Mouse (Mus musculus): ENCODE results near the gene Mtch1. TPM values are rescaled to one million over a fixed set of nuclear protein-coding genes. Genes with fewer than 3 reads are reported as not detected.
A peak's percentile ranks its signal among the peaks of the same experiment; 100 is the strongest.
"Not testable (repeated sequence)": the region's sequence is repeated elsewhere in the genome, so short reads cannot be mapped to it uniquely, and the experiment has no call there.

Gene Mtch1
- polyA plus RNA-seq (2015; fragmentation: Nextera tagmentation; extraction: Ambion mirVana): 519 and 548 TPM in 2 replicates

DNA sequence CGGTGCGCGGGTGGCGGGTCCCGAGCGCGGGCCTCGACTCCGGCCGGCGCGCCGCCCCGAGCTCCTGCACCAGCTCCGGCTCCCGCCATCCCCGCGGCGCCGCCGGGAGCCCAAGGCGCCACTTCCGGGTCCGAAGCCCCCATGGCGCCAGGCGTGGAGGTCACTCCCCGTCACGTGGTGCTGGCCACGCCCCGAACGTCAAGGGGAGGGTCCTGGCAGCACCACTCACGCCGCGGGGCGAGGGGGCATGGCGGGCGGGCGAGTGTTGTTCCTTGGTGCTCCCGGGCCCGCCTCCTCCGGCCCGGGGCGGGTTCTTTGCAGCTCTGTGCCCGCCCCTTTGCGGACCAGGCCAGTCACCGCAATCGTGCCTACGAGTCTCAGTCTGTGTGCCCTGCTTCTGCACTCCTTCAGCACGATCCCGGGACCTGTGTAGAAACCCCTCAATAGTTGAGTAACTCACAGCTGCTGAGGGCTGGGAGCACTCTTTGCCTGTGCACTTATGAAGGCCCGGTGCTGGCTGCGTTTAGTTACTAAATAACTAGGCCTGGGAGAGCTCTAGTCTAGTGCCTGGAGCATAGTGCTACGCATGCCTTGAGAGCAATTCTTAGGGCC lies at the start of gene Mtch1:
TSS of gene Mtch1 (minus strand) at position 290 of the 612 bp plus-strand sequence.
- under 1% methylated on average over 53 of the region's 53 CpGs for WGBS
- Histone ChIP-seq H3K27ac (peak within 1 kb of the TSS; percentile 95), H3K27me3 (replicated peaks) (no peaks in the 10 kb centered on the region), H3K4me3 (peak within 1 kb of the TSS; percentile 85), H3K4me1 (peaks cover 26% of the 10 kb centered on the region), H3K4me2 (peak within 1 kb of the TSS; percentile 73), H3K9ac (peak within 1 kb of the TSS; percentile 83), H3K9me3 (no peaks in the 10 kb centered on the region), H3K36me3 (replicated peaks) (peaks cover 3% of the 10 kb centered on the region; the same call in 1 of the 2 replicates)
- peak; percentile 90 for ATAC-seq (replicated peaks)

DNA sequence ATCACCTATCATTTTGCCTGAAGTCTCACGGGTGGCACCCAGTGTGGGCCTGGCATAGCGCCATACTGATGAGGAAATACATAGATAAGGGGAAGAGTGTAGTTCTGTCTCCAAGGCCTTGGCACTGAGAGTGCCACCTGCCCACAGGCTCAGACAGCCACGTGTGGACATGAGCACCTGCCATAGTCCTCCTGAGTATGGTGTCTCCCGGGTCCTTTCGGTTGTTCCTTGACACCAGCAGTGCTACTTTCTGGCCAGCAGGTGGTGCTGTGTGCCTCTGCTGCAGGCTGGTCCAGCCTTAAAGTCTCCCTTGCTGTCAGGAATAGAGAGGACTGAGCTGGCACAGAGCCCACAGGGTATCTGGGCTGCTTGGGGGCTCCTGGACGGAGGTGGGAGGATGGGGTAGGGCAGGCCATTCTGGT lies 49.1 kb upstream of the Mtch1 start:
- peak; percentile 75 for ATAC-seq (replicated peaks)
- WGBS: 17% methylated on average over 6 of the region's 6 CpGs
- no peaks in the 10 kb centered on the region for H3K27me3 ChIP-seq (replicated peaks)

GRCm38 (mm10) chr17:29396056-29396799 lies 48.5 kb upstream of the Mtch1 start:
- Histone ChIP-seq H3K9ac (no peak overlapping the region), H3K27ac (no peak overlapping the region), H3K4me2 (no peak overlapping the region), H3K36me3 (replicated peaks) (no peaks in the 10 kb centered on the region), H3K4me1 (peaks cover 17% of the 10 kb centered on the region), H3K4me3 (no peak overlapping the region), H3K9me3 (no peaks in the 10 kb centered on the region), H3K27me3 (replicated peaks) (no peaks in the 10 kb centered on the region)
- 60% methylated on average over 6 of the region's 6 CpGs for whole genome bisulfite sequencing
- no peak for ATAC-seq (replicated peaks)

More for the DNA sequence above, 49.1 kb upstream of the Mtch1 start:
- peaks cover 17% of the 10 kb centered on the region for H3K4me1 ChIP-seq
- peak overlapping the region; percentile 20; the same call in 1 of the 2 replicates for H3K4me2 ChIP-seq
- no peaks in the 10 kb centered on the region for H3K36me3 ChIP-seq (replicated peaks)
- H3K4me3 ChIP-seq: no peak overlapping the region
- no peaks in the 10 kb centered on the region for H3K9me3 ChIP-seq
- no peak overlapping the region for H3K27ac ChIP-seq
- H3K9ac ChIP-seq: no peak overlapping the region

DNA sequence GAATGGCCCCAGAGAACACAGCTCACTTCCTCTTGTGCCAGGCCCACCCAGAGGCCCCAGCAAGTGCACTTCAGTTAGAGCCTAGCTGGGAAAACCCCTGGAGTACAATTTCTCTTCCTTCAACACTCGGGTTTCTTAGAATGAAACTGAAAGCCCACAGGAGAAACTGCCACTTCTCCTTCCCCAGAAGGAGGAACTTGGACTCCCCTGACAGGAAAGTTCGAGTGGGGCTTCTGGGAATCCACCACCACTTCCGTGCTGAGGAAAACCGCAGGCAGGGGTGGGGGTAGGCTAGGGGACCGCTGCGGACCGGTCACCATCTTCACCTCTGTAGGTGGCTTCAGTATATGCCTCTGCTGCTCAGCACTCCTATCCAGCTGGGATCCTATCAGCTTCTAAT lies 47.6 kb upstream of the Mtch1 start:
- Histone ChIP-seq H3K4me2 (no peak overlapping the region), H3K36me3 (replicated peaks) (no peaks in the 10 kb centered on the region), H3K4me3 (no peak overlapping the region), H3K4me1 (peaks cover 17% of the 10 kb centered on the region), H3K27me3 (replicated peaks) (no peaks in the 10 kb centered on the region), H3K9me3 (no peaks in the 10 kb centered on the region), H3K27ac (no peak overlapping the region), H3K9ac (no peak overlapping the region)
- WGBS: 63% methylated on average over 7 of the region's 7 CpGs
- ATAC-seq (replicated peaks): no peak

DNA sequence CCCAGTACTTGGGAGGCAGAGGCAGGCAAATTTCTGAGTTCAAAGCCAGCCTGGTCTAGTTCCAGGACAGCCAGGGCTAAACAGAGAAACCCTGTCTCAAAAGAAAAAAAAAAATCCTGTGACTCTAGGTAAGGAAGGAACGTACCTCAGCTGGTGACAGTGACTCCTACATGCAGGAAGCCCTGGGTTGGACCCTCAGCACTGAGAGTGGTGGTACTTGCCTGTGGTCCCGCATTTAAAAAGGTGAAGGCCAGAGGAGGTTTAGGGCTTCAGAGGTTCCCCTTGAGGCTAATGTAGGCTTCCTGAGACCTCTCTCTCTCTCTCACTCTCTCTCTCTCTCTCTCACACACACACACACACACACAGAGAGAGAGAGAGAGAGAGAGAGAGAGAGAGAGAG lies 47.0 kb upstream of the Mtch1 start:
- peaks cover 17% of the 10 kb centered on the region for H3K4me1 ChIP-seq
- H3K27ac ChIP-seq; H3K4me3 ChIP-seq; H3K4me2 ChIP-seq; ATAC-seq (replicated peaks); H3K9me3 ChIP-seq; H3K9ac ChIP-seq; H3K27me3 ChIP-seq (replicated peaks); H3K36me3 ChIP-seq (replicated peaks): not testable (repeated sequence)
- WGBS: 76% methylated on average over 2 of the region's 2 CpGs

DNA sequence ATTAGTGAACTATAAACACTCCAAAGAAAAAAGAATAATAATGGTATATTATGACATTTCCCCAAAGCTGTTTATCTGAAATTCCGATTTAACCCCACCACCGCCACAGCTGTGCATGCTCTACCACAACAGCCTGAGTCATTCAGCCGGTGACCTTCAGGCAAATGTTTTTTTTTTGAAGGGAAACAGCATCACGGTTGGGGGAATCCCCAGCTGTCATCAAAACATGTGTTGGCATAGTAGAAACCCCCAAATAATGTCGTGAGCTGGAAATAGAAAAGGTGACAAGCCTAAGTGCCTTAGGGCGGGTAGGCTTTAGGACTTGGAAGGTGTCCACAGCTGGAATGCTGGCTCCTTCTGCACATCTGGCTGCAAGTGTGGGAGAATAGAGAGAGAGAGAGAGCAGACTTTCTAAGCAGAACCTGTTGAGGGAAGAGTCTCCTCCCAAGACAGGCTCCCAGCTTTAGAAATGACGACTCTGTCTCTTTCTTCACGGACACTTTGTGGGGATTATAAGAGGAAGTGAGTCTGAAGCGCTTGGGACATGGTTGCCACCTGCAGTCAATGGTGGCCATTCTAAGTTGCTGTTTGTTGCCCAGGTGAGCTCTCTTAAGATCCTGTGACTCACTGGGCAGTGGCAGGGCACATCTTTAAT lies 46.5 kb upstream of the Mtch1 start:
- WGBS: 67% methylated on average over 9 of the region's 9 CpGs
- no peaks in the 10 kb centered on the region for H3K27me3 ChIP-seq (replicated peaks)
- no peak overlapping the region for H3K4me2 ChIP-seq
- no peaks in the 10 kb centered on the region for H3K36me3 ChIP-seq (replicated peaks)
- no peak overlapping the region for H3K9ac ChIP-seq
- no peaks in the 10 kb centered on the region for H3K9me3 ChIP-seq
- ATAC-seq (replicated peaks): no peak
- peaks cover 17% of the 10 kb centered on the region for H3K4me1 ChIP-seq
- no peak overlapping the region for H3K27ac ChIP-seq
- H3K4me3 ChIP-seq: no peak overlapping the region

- Histone ChIP-seq H3K27ac (no peak overlapping the region), H3K4me1 (peaks cover 14% of the 10 kb centered on the region), H3K9me3 (no peaks in the 10 kb centered on the region), H3K4me2 (no peak overlapping the region), H3K4me3 (no peak overlapping the region), H3K36me3 (replicated peaks) (no peaks in the 10 kb centered on the region), H3K9ac (no peak overlapping the region), H3K27me3 (replicated peaks) (no peaks in the 10 kb centered on the region)
- no peak for ATAC-seq (replicated peaks)
- WGBS: 65% methylated on average over 14 of the region's 14 CpGs
Measured at GRCm38 (mm10) chr17:29393335-29394089, 45.8 kb upstream of the Mtch1 start.

- H3K4me3 ChIP-seq: no peak overlapping the region
- H3K4me1 ChIP-seq: no peaks in the 10 kb centered on the region
- H3K4me2 ChIP-seq: no peak overlapping the region
- H3K27me3 ChIP-seq (replicated peaks): no peaks in the 10 kb centered on the region
- H3K27ac ChIP-seq: no peak overlapping the region
- no peak for ATAC-seq (replicated peaks)
- H3K9me3 ChIP-seq: no peaks in the 10 kb centered on the region
- WGBS: 80% methylated on average over 8 of the region's 8 CpGs
- no peaks in the 10 kb centered on the region for H3K36me3 ChIP-seq (replicated peaks)
- no peak overlapping the region for H3K9ac ChIP-seq
Measured at GRCm38 (mm10) chr17:29391280-29391679, 43.5 kb upstream of the Mtch1 start.

GRCm38 (mm10) chr17:29388978-29389377 lies 41.2 kb upstream of the Mtch1 start:
- no peaks in the 10 kb centered on the region for H3K27me3 ChIP-seq (replicated peaks)
- no peaks in the 10 kb centered on the region for H3K9me3 ChIP-seq
- no peaks in the 10 kb centered on the region for H3K4me1 ChIP-seq
- H3K9ac ChIP-seq: no peak overlapping the region
- no peak overlapping the region for H3K4me2 ChIP-seq
- H3K4me3 ChIP-seq: no peak overlapping the region
- no peak overlapping the region for H3K27ac ChIP-seq
- 84% methylated on average over 11 of the region's 11 CpGs for WGBS
- H3K36me3 ChIP-seq (replicated peaks): no peaks in the 10 kb centered on the region
- no peak for ATAC-seq (replicated peaks)

DNA sequence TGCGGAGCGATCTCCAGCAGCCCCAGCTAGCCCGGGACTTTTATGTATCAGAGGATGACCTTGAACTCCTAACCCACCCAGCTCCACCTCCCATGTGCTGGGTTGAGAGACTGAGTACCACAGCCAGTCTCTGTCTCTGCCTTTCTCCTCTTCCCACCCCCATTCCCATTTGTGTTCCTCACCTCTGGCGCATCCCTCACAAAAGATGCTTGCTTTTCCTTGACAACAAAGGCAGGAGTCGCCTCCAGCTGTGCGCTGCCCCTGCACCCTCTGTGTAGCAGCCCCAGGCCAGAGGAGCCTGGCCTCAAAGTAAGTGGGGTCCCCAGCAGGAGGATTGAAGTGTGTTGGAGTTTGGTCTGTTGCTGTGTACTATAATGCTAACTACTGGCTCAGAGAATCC lies 38.0 kb upstream of the Mtch1 start:
- Histone ChIP-seq H3K27ac (no peak overlapping the region), H3K27me3 (replicated peaks) (no peaks in the 10 kb centered on the region), H3K4me1 (no peaks in the 10 kb centered on the region), H3K4me3 (no peak overlapping the region), H3K9ac (no peak overlapping the region), H3K9me3 (no peaks in the 10 kb centered on the region), H3K4me2 (no peak overlapping the region), H3K36me3 (replicated peaks) (no peaks in the 10 kb centered on the region)
- ATAC-seq (replicated peaks): no peak
- WGBS: 47% methylated on average over 6 of the region's 6 CpGs

GRCm38 (mm10) chr17:29384850-29385438 lies 37.2 kb upstream of the Mtch1 start:
- H3K36me3 ChIP-seq (replicated peaks): no peaks in the 10 kb centered on the region

GRCm38 (mm10) chr17:29383923-29384322 lies 36.2 kb upstream of the Mtch1 start:
- H3K27me3 ChIP-seq (replicated peaks): no peaks in the 10 kb centered on the region
- no peak overlapping the region for H3K27ac ChIP-seq
- 84% methylated on average over 9 of the region's 9 CpGs for WGBS
- no peaks in the 10 kb centered on the region for H3K4me1 ChIP-seq
- no peak overlapping the region for H3K4me2 ChIP-seq
- no peak for ATAC-seq (replicated peaks)
- no peak overlapping the region for H3K4me3 ChIP-seq
- H3K9ac ChIP-seq: no peak overlapping the region
- H3K36me3 ChIP-seq (replicated peaks): no peaks in the 10 kb centered on the region
- H3K9me3 ChIP-seq: no peaks in the 10 kb centered on the region

More at GRCm38 (mm10) chr17:29384850-29385438, 37.2 kb upstream of the Mtch1 start:
- Histone ChIP-seq H3K4me1 (no peaks in the 10 kb centered on the region), H3K27me3 (replicated peaks) (no peaks in the 10 kb centered on the region), H3K4me3 (no peak overlapping the region), H3K9ac (no peak overlapping the region), H3K27ac (no peak overlapping the region), H3K9me3 (no peaks in the 10 kb centered on the region), H3K4me2 (no peak overlapping the region)
- no peak for ATAC-seq (replicated peaks)
- WGBS: 62% methylated on average over 5 of the region's 5 CpGs

Measured in midbrain, embryonic 15.5 days (tissue).